Mouse (Mus musculus): ENCODE data around the gene Arhgef28.

- TF ChIP-seq CTCF (IDR thresholded peaks at IDR 0.05; ENCODE audit: low read depth) (no peak), EP300 (IDR thresholded peaks at IDR 0.05; ENCODE audit: low read depth) (no peak)
Measured at GRCm38 (mm10) chr13:98024680-98025079, 181.6 kb downstream of the Arhgef28 start.
